Mouse (Mus musculus): Measurements from ENCODE around the gene Per3.

DNA sequence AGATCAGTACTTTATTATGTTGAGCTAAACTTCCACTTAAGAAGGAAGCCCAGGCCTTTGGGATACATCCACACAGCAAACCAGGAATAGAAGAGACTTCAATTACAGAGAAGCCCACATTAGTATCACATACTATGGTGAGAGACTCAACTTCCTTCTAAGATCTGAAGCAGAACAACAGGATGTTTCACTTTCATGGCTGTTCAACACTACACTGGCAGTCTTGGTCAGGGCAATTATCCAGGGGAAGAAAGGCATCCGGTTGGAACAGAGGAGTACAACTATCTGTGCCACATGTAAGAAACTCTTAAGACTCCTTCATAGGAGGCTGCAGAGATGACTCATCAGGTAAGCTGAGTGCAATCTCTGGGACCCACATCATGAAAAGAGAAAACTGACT is 6.7 kb upstream of the Per3 start:
- TF ChIP-seq CTCF (IDR thresholded peaks at IDR 0.05; ENCODE audit: low read depth, low read length) (no peak), POLR2A (IDR thresholded peaks at IDR 0.05; ENCODE audit: borderline replicate concordance, low read depth, low read length) (no peak)

Measured in bone marrow macrophage, adult 2 months (primary cell).